Mouse (Mus musculus): Measurements from ENCODE around the gene Heatr5a. TPM values are rescaled to one million over a fixed set of nuclear protein-coding genes. Genes with fewer than 3 reads are reported as not detected.

Gene Heatr5a
- polyA plus RNA-seq, 1 experiment from 2014 or later = 7.1 TPM

DNA sequence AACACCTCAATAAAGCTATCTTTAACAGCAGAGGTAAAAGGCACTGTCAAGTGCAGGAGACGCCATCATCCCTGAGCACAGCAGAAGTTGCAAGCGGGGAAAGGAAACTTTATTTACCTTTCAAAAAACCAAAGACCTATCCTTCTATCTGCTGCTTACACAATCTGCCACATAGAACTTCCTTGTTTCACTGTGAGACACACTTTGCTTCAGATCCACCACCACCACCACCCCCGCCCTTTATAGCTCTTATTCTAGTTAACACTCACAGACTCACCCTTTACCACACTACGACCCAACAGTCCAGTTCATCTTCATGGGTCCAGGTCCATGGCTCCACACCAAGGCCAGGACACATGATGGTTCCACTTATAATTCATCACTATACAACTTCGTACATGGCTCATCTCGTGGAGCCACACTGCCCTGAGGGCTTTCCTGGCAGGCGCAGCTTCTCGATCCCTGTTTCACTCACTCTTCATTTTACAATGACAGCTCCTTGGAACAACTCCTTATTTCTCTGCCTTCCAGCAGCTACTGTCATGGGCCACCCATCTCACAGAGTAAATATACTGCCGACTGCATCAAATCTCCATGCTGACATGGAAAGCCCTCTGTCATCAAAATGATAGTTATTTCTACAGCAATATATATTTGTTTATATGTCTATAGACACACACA lies 3.1 kb downstream of the Heatr5a start:
- H3K27me3 ChIP-seq (ENCODE audit: control insufficient read depth, insufficient read depth, low read depth, low read length) = no peaks in the 10 kb centered on the region
- no peak overlapping the region for H3K9ac ChIP-seq (ENCODE audit: low read depth, low read length)
- no peaks in the 10 kb centered on the region for H3K9me3 ChIP-seq (replicated peaks; ENCODE audit: control insufficient read depth, low read length, poor library complexity, severe bottlenecking)
- H3K4me3 ChIP-seq (ENCODE audit: low read depth, low read length) = no peak overlapping the region
- ATAC-seq = no peak
- no peaks in the 10 kb centered on the region for H3K36me3 ChIP-seq (ENCODE audit: control insufficient read depth, insufficient read depth, low read length)
- 81% methylated on average over 9 of the region's 9 CpGs for WGBS
- no peak overlapping the region for H3K27ac ChIP-seq (ENCODE audit: low read length)
- H3K4me1 ChIP-seq (ENCODE audit: control insufficient read depth, insufficient read depth, low read length) = peaks cover 13% of the 10 kb centered on the region
- H3K4me2 ChIP-seq (ENCODE audit: low read length) = no peak overlapping the region

DNA sequence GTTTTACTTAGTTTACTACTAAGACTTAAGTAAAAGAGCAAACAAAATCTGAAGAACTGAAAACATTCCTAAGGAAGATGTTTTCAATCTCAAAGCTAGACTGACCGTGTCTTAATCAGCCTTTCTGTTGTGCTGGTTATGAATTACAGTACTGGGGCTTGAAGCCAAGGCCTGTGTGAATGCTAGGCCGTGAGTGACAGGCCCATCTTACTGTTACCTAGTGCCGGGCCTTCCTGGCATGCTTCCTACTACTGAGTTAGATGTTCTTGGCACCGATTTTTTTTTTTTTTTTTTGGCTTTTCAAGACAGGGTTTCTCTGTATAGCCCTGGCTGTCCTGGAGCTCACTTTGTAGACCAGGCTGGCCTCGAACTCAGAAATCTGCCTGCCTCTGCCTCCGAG lies 13.5 kb downstream of the Heatr5a start:
- no peak overlapping the region for H3K27ac ChIP-seq (ENCODE audit: low read length)
- no peak overlapping the region for H3K9ac ChIP-seq (ENCODE audit: low read depth, low read length)
- no peak overlapping the region for H3K4me2 ChIP-seq (ENCODE audit: low read length)
- 88% methylated on average over 6 of the region's 6 CpGs for WGBS
- H3K9me3 ChIP-seq (replicated peaks; ENCODE audit: control insufficient read depth, low read length, poor library complexity, severe bottlenecking) = no peaks in the 10 kb centered on the region
- H3K36me3 ChIP-seq (ENCODE audit: control insufficient read depth, insufficient read depth, low read length) = peaks cover 5% of the 10 kb centered on the region; the same call in 1 of the 2 replicates
- ATAC-seq = no peak
- H3K4me1 ChIP-seq (ENCODE audit: control insufficient read depth, insufficient read depth, low read length) = no peaks in the 10 kb centered on the region
- no peaks in the 10 kb centered on the region for H3K27me3 ChIP-seq (ENCODE audit: control insufficient read depth, insufficient read depth, low read depth, low read length)
- H3K4me3 ChIP-seq (ENCODE audit: low read depth, low read length) = no peak overlapping the region

DNA sequence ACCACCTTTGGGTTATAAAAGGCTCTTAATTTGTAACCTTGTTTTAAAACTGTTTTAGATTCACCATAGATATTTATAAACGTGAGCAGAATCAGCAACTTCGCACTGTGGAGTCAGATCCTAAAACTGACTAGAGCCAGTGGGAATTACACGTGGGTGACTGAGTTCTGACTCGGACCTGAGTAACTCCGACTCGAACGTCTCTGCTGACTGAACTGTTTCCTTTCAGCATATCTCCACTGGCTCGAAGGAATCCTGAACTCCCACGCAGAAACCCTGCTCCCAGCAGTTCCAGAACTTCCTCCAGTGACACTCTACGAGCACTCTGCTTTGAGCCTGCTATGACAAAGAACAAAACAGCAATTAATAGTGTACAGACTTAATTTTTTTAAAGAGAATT lies 18.8 kb downstream of the Heatr5a start:
- Histone ChIP-seq H3K27ac (ENCODE audit: low read length) (no peak overlapping the region), H3K27me3 (ENCODE audit: control insufficient read depth, insufficient read depth, low read depth, low read length) (no peaks in the 10 kb centered on the region), H3K9me3 (replicated peaks; ENCODE audit: control insufficient read depth, low read length, poor library complexity, severe bottlenecking) (no peaks in the 10 kb centered on the region), H3K4me2 (ENCODE audit: low read length) (no peak overlapping the region), H3K4me1 (ENCODE audit: control insufficient read depth, insufficient read depth, low read length) (no peaks in the 10 kb centered on the region), H3K9ac (ENCODE audit: low read depth, low read length) (no peak overlapping the region), H3K36me3 (ENCODE audit: control insufficient read depth, insufficient read depth, low read length) (peaks cover 22% of the 10 kb centered on the region), H3K4me3 (ENCODE audit: low read depth, low read length) (no peak overlapping the region)
- ATAC-seq = no peak
- 89% methylated on average over 10 of the region's 10 CpGs for WGBS

DNA sequence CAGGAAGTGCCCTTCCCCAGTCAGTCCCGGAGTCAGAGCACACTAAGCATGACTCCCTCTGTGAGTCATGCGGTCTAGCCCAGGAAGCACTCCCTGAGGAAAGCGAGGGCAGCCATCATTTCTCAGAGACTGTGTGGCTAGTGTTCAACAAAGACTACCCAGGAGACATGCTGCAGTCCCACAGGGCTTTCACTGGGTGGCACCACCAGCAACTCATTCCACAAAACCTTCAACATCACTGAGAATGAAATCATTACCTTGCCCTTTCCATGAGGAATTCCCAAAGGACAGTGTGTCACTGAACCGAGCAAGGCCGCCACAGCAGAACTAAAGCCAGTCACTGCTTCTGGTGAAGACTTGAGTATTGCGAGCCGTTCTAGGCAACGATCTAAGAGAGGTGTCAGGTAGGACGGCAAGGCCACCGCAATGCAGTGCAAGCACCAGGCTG lies 23.6 kb downstream of the Heatr5a start:
- no peak for ATAC-seq
- Histone ChIP-seq H3K36me3 (ENCODE audit: control insufficient read depth, insufficient read depth, low read length) (peaks cover 20% of the 10 kb centered on the region), H3K9ac (ENCODE audit: low read depth, low read length) (no peak overlapping the region), H3K4me3 (ENCODE audit: low read depth, low read length) (no peak overlapping the region), H3K27ac (ENCODE audit: low read length) (no peak overlapping the region), H3K27me3 (ENCODE audit: control insufficient read depth, insufficient read depth, low read depth, low read length) (no peaks in the 10 kb centered on the region), H3K4me2 (ENCODE audit: low read length) (no peak overlapping the region), H3K9me3 (replicated peaks; ENCODE audit: control insufficient read depth, low read length, poor library complexity, severe bottlenecking) (no peaks in the 10 kb centered on the region), H3K4me1 (ENCODE audit: control insufficient read depth, insufficient read depth, low read length) (no peaks in the 10 kb centered on the region)
- 85% methylated on average over 10 of the region's 10 CpGs for WGBS

DNA sequence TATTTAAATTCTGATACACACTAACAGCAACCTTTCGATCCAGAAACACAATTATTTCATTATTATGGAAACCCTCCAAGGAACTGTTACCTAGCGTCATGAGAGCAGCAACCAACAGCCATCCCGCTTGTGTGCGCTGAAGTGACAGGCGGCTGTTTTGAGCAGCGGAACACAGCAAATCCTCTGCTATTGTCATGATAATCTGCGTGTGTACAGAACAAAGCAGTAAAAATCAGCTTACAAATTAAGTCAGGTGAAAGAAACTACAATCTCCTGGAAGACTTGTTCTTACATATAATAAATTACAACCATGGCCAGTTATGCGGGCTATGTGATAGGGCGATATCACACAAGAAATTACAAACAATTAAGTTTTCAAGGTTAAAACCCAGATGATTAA lies 25.8 kb downstream of the Heatr5a start:
- 29% methylated on average over 9 of the region's 9 CpGs for WGBS
- no peaks in the 10 kb centered on the region for H3K9me3 ChIP-seq (replicated peaks; ENCODE audit: control insufficient read depth, low read length, poor library complexity, severe bottlenecking)

DNA sequence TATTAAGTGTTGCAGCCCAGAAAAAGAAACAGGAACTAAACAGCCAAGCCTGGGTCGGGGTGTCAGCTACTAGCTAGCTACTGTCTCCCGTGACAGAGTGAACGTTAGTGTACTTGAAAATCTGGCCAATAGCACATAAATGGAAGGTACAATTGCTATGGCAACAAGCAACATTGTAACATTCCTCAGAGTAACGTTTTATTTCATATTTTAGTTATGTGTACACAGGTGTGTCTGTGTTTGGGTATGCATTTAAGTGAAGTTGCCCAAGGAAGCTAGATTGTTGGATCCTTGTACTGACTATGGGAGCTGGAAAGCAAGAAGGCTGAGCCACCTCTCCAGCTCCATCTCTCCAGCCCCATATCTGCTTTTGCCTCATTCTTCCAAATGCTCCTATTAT lies 31.3 kb downstream of the Heatr5a start:
- WGBS = 84% methylated on average over 4 of the region's 4 CpGs
- H3K27ac ChIP-seq (ENCODE audit: low read length) = no peak overlapping the region

More for the DNA sequence above, 25.8 kb downstream of the Heatr5a start:
- H3K27me3 ChIP-seq (ENCODE audit: control insufficient read depth, insufficient read depth, low read depth, low read length) = no peaks in the 10 kb centered on the region
- peaks cover 15% of the 10 kb centered on the region for H3K36me3 ChIP-seq (ENCODE audit: control insufficient read depth, insufficient read depth, low read length)
- H3K27ac ChIP-seq (ENCODE audit: low read length) = no peak overlapping the region
- no peak overlapping the region for H3K4me2 ChIP-seq (ENCODE audit: low read length)
- ATAC-seq = no peak
- no peaks in the 10 kb centered on the region for H3K4me1 ChIP-seq (ENCODE audit: control insufficient read depth, insufficient read depth, low read length)
- no peak overlapping the region for H3K9ac ChIP-seq (ENCODE audit: low read depth, low read length)
- no peak overlapping the region for H3K4me3 ChIP-seq (ENCODE audit: low read depth, low read length)

DNA sequence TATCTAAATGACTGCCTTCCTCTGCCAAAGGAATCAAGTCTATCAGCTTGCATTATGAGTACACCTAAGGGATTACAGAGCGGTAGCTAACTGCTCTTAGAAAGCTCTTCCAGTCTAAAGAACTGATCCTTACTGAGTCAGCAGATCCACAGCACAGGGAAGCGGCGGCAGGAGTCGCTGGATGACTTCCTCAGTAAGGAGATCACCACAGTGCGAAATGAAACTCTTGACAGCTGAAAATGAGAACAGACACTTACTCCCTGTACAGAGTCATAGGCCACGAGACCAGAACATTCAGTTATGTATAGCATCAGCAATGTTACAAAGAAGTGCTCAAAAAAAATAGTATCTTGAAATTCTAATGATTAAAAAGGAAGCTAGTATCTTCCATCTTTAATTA lies 33.2 kb downstream of the Heatr5a start:
- Histone ChIP-seq H3K9ac (ENCODE audit: low read depth, low read length) (no peak overlapping the region), H3K4me1 (ENCODE audit: control insufficient read depth, insufficient read depth, low read length) (no peaks in the 10 kb centered on the region), H3K9me3 (replicated peaks; ENCODE audit: control insufficient read depth, low read length, poor library complexity, severe bottlenecking) (no peaks in the 10 kb centered on the region), H3K4me2 (ENCODE audit: low read length) (no peak overlapping the region), H3K27me3 (ENCODE audit: control insufficient read depth, insufficient read depth, low read depth, low read length) (no peaks in the 10 kb centered on the region), H3K36me3 (ENCODE audit: control insufficient read depth, insufficient read depth, low read length) (peaks cover 2% of the 10 kb centered on the region; the same call in 1 of the 2 replicates), H3K27ac (ENCODE audit: low read length) (no peak overlapping the region), H3K4me3 (ENCODE audit: low read depth, low read length) (no peak overlapping the region)
- ATAC-seq = no peak
- WGBS = 79% methylated on average over 6 of the region's 6 CpGs

More for the DNA sequence above, 31.3 kb downstream of the Heatr5a start:
- H3K4me2 ChIP-seq (ENCODE audit: low read length) = no peak overlapping the region
- H3K9me3 ChIP-seq (replicated peaks; ENCODE audit: control insufficient read depth, low read length, poor library complexity, severe bottlenecking) = no peaks in the 10 kb centered on the region
- H3K4me3 ChIP-seq (ENCODE audit: low read depth, low read length) = no peak overlapping the region
- no peak overlapping the region for H3K9ac ChIP-seq (ENCODE audit: low read depth, low read length)
- no peak for ATAC-seq
- no peaks in the 10 kb centered on the region for H3K27me3 ChIP-seq (ENCODE audit: control insufficient read depth, insufficient read depth, low read depth, low read length)
- H3K4me1 ChIP-seq (ENCODE audit: control insufficient read depth, insufficient read depth, low read length) = no peaks in the 10 kb centered on the region
- H3K36me3 ChIP-seq (ENCODE audit: control insufficient read depth, insufficient read depth, low read length) = peaks cover 2% of the 10 kb centered on the region; the same call in 1 of the 2 replicates

DNA sequence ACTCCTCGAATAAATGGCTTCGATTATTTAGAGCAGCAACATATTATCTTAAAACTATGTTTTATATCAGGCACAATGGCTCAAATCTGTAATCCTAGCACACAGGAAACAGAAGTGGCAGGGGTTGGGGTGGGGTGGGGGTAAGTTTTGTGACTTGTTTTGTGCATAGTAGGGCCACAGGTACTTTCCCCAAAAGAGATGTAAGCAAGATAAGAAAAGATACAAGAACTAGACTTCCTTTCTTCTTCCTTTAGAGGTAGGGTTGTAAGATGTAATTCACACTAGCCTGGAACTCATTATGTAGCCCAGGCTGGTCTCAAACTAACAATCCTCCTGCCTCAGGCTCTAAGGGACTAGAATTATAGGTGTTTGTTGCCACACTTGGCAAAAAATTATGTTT lies 41.5 kb downstream of the Heatr5a start:
- Histone ChIP-seq H3K27me3 (ENCODE audit: control insufficient read depth, insufficient read depth, low read depth, low read length) (no peaks in the 10 kb centered on the region), H3K4me2 (ENCODE audit: low read length) (no peak overlapping the region), H3K4me3 (ENCODE audit: low read depth, low read length) (no peak overlapping the region), H3K4me1 (ENCODE audit: control insufficient read depth, insufficient read depth, low read length) (no peaks in the 10 kb centered on the region), H3K9me3 (replicated peaks; ENCODE audit: control insufficient read depth, low read length, poor library complexity, severe bottlenecking) (no peaks in the 10 kb centered on the region), H3K9ac (ENCODE audit: low read depth, low read length) (no peak overlapping the region), H3K36me3 (ENCODE audit: control insufficient read depth, insufficient read depth, low read length) (peaks cover 4% of the 10 kb centered on the region; the same call in 1 of the 2 replicates), H3K27ac (ENCODE audit: low read length) (no peak overlapping the region)
- no peak for ATAC-seq
- WGBS = 95% methylated on average over 2 of the region's 2 CpGs

DNA sequence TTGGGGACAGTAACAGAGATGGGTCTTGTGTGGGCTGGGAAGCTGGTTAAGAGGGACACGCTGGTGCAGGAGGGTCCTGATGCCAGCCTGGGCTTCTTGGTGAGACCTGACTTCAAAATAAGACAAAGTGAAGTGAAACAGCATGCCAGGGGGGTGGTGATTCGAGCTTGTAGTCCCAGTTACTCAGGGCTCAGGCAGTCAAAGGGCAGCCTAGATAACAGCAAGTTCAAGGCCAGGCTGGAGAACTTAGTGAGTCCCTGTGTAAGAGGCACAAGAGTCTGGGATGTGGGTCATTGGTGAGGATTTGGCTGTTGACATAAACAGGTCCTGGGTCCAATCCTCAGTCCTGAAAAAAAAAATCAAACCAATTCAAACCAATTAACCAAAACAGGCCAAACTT lies 53.9 kb downstream of the Heatr5a start:
- H3K9ac ChIP-seq (ENCODE audit: low read depth, low read length) = no peak overlapping the region
- ATAC-seq = no peak
- 96% methylated on average over 2 of the region's 2 CpGs for WGBS

More for the DNA sequence above, 53.9 kb downstream of the Heatr5a start:
- peaks cover 16% of the 10 kb centered on the region for H3K36me3 ChIP-seq (ENCODE audit: control insufficient read depth, insufficient read depth, low read length)
- no peak overlapping the region for H3K27ac ChIP-seq (ENCODE audit: low read length)
- no peaks in the 10 kb centered on the region for H3K4me1 ChIP-seq (ENCODE audit: control insufficient read depth, insufficient read depth, low read length)
- H3K27me3 ChIP-seq (ENCODE audit: control insufficient read depth, insufficient read depth, low read depth, low read length) = no peaks in the 10 kb centered on the region
- H3K4me3 ChIP-seq (ENCODE audit: low read depth, low read length) = no peak overlapping the region
- no peaks in the 10 kb centered on the region for H3K9me3 ChIP-seq (replicated peaks; ENCODE audit: control insufficient read depth, low read length, poor library complexity, severe bottlenecking)
- no peak overlapping the region for H3K4me2 ChIP-seq (ENCODE audit: low read length)

Data from midbrain, embryonic 16.5 days (tissue).